Mouse (Mus musculus) ovary, postnatal 36 days (tissue): ENCODE results near the gene Zdhhc14.

ENCODE experiments used
- DNase-seq: peaks from one replicate; pipeline ENCODE4 v3.0.0; 2022; ENCODE audit warnings: low spot score, mixed read lengths

Zdhhc14 gene

GRCm38 (mm10) chr17:5668981-5669380, 176.6 kb downstream of the Zdhhc14 start:
- no peak for DNase-seq

- no peak for DNase-seq
Observed at GRCm38 (mm10) chr17:5675951-5676350, 183.6 kb downstream of the Zdhhc14 start.

- no peak for DNase-seq
Observed at GRCm38 (mm10) chr17:5679315-5679714, 187.0 kb downstream of the Zdhhc14 start.

- no peak for DNase-seq
Observed at GRCm38 (mm10) chr17:5685324-5685723, 193.0 kb downstream of the Zdhhc14 start.

GRCm38 (mm10) chr17:5687810-5688209, 195.5 kb downstream of the Zdhhc14 start:
- no peak for DNase-seq

GRCm38 (mm10) chr17:5688222-5688621, 195.9 kb downstream of the Zdhhc14 start:
- DNase-seq: no peak

GRCm38 (mm10) chr17:5688669-5689068, 196.3 kb downstream of the Zdhhc14 start:
- DNase-seq: no peak

GRCm38 (mm10) chr17:5690746-5691535, 198.6 kb downstream of the Zdhhc14 start:
- no peak for DNase-seq

DNA sequence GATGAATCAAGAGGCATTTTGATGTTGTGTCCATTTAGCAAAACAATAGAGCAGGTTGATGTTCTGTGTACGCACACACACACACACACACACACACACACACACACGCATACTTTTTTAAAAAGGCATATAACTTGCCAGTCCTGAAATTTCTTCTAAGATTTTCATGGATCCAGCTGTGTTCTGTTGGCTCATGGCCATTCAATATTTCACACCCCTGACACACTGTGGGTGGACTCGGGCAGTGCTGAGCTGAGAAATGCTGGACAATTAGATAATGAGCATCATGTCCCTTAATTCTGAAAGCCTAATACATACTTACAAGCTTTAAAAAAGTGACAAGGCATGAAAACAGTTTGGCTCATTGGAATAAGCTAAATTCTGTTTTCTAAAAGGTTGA, 200.3 kb downstream of the Zdhhc14 start:
- DNase-seq: no peak

DNA sequence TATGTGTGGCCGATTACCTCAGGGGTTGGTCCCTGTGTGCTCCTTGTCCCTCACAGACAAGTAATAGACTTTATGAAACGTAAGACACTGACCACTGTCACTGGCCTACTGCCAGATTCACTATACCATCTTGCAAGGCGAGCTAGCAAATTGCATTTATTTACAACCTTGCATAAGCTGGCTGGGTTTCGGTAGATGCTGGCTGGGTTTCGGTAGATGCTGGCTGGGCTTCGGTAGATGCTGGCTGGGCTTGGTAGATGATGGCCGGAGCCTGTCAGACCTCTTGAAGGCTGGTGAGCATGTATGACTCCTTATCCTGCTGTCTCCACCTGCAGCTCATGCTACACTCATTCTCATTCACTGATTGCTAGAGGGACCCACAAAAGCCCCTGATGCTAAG, 200.9 kb downstream of the Zdhhc14 start:
- DNase-seq: no peak

DNA sequence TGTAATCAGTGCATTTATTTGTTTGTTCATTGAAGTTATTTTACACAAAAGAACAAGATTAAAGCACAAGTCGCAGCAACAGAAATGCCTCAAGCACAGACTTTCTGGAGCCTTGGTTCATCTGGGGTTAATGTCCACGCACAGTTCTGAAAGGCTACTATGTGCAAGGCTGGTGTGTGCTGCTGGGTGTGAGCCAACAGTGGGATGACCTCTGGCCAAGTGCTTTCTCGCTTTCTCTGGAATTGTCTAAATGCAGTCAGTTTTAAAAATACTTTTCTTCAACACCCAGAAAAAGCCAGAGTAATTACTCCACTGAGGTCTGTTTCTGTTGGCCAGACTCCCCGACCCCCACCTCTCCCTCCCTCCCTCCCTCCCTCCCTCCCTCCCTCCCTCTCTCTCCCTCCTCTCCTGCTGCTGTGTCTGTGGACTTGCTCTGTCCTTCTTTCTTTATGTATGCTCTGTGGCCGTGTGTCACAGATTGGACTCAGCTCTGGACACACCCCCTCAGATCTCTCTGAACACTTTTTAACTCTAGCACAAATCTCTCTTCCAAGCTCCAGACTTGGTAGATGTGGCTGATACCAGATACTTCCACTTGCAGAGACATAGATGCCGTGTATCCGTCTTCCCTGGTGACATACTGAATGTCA, 206.2 kb downstream of the Zdhhc14 start:
- DNase-seq: peak; percentile 15

DNA sequence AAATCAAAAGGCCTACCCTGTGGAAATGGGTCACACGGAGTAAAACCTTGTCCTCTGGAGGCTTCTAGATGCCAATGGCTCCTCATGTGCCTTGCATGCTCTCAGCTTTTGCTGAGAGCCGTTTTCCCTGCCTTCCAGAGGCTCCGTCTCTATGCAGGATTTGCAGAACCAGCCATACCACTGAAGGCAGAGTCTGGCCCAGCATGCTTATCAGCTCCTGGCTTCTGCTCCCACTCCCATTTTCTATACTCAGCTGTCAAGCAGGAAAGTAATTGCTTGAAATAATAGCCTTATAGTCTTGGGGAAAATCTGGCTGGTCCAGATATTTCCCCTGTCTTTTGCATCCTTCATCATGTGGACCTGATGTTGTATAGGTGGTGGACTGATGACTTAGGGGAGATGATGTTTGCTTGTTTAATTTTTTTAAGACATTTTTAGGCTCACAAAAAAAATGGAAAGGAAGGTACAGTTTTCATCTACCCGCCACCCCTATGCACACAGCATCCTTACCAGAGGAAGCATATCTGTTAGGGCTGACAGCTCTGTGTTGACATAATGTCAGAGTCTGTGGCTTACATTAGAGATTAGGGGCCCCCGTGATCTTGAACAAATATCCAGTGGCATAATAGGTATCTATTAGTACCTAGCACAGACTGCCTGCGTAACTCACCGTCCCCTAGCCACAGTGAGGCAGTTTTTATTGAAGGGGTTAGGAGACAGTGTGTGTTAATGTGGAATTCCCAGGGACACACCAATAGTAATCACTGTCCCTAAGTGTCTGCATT, 218.2 kb downstream of the Zdhhc14 start:
- no peak for DNase-seq

GRCm38 (mm10) chr17:5711861-5712260, 219.5 kb downstream of the Zdhhc14 start:
- DNase-seq: no peak

GRCm38 (mm10) chr17:5713141-5713540, 220.8 kb downstream of the Zdhhc14 start:
- DNase-seq: no peak

DNA sequence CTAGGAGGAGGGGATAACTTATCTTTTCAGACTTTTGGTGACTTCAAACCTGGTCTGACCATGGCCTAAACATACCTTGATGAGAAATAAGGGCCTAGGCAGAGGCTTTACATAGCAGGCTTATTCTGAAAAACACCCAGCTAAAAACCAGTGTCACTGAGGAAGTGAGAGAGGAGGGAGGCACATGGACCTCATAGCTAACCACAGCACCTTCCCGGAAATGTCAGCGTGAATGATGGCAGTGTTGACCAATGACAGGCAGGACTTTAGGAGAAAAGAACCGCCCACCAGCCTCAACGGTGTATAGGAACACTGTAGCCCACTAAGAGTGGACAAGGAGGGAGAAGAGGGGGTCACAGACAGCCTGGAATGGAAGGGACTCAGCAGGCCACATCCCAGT, 224.6 kb downstream of the Zdhhc14 start:
- no peak for DNase-seq

- no peak for DNase-seq
Observed at GRCm38 (mm10) chr17:5718768-5719387, 226.5 kb downstream of the Zdhhc14 start.

DNA sequence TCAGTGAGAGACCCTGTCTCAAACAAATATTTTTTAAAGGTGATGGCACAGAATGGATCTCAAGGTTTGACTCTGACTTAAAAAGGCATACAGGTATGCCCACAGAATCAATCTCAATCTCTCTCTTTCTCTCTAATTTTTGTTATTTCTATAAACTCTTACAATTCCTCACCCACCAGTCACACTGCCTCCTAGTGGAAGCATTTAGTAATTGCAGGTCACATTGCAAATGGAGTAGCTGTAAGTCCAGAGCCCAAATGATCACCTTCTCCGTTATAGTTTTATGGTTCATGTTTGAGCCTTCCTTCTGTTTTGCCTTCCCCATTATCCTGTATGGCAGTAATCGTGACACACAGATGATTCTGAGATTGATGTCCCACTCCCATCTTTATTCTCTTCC, 230.4 kb downstream of the Zdhhc14 start:
- no peak for DNase-seq

GRCm38 (mm10) chr17:5723601-5724189, 231.3 kb downstream of the Zdhhc14 start:
- DNase-seq: no peak

GRCm38 (mm10) chr17:5729587-5730125, 237.3 kb downstream of the Zdhhc14 start:
- no peak for DNase-seq

DNA sequence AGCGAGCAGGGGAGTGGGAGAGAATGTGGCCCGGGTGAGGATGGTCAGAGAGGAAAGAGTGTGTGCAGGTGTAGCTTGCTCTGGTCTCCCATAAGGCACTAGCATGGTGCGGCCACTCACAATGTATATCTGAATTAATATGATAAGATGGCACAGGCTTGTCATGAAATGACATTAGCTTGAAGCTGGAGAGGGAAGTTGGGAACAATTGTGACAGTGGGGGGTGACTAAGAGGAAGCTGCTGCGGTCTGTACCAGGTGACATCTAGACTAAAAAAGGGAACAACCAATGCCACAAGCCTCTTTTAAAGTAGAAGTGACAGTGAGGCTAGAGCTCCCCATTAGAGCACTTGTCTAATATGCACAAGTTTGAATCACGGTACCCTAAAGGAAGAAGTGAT, 238.2 kb downstream of the Zdhhc14 start:
- no peak for DNase-seq

GRCm38 (mm10) chr17:5733400-5733799, 241.0 kb downstream of the Zdhhc14 start:
- DNase-seq: peak; percentile 16

DNA sequence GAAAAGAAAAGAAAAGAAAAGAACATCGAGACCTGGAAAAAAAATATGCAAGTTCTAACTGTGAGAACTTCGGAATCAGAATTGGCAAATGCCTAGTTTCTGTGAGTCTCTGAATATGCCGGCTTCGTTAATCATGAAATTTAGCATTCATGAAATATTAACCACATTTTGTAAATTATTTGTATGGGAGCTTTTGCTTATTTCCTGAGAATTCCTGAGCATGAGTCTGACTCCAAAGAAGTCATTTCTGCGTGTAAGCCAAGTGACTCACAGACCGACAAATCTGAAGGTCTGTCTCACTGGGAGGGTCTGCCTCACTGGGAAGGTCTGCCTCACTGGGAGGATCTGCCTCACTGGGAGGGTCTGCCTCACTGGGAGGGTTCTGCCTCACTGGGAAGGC, 248.7 kb downstream of the Zdhhc14 start:
- DNase-seq: no peak
